Comparison of ENCODE assay signal across 17 mouse cellular contexts in the genomic region with DNA sequence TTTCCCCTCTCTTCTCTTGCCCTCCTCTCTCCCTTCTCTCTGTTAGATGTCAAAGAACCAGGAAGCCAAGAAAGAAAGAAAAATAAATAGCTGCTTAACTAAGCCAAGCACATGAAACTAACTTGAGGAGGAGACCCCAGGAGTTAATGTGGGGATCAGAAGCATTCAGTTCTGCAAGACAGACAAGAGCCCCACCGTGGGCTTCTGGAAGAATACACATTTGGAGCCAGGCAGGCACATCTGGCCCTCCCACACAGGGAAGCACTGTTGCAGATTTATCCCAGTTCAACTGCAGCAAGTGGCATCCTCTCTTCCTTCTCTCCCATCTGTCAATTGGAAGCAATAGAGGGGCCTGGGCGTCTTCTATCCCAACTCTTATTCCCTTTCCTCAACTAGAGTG.
"Had no signal": no experiment of that assay in that cellular context is flagged by ENCODE, and none has a peak within 500 bp of the region (broad histone marks: within the 10 kb centered on the region; RNA-seq: fewer than 3 reads in every experiment).

No protein-coding gene starts in this region.

- H3K9ac ChIP-seq: liver, postnatal 0 days; lung, embryonic 15.5 days; midbrain, embryonic 12.5 days; midbrain, embryonic 15.5 days; neural tube, embryonic 12.5 days; stomach, embryonic 15.5 days had no signal

- DNase-seq: liver, postnatal 0 days; lung, adult 2 months; lung, postnatal 14 days; lung, postnatal 36 days; right cerebral cortex, postnatal 14 days; thymus, adult 2 months; thymus, postnatal 25 days; thymus, postnatal 4 days had no signal

- H3K4me3 ChIP-seq: lung, embryonic 15.5 days; megakaryocyte, embryonic 14.5 days; midbrain, embryonic 12.5 days; midbrain, embryonic 15.5 days; neural tube, embryonic 12.5 days; stomach, embryonic 15.5 days had no signal

- H3K36me3 ChIP-seq: lung, embryonic 15.5 days; midbrain, embryonic 12.5 days; midbrain, embryonic 15.5 days; neural tube, embryonic 12.5 days; stomach, embryonic 15.5 days had no signal

- H3K27me3 ChIP-seq: lung, embryonic 15.5 days; neural tube, embryonic 12.5 days; stomach, embryonic 15.5 days had no signal

- H3K9me3 ChIP-seq: lung, embryonic 15.5 days; megakaryocyte, embryonic 14.5 days; midbrain, embryonic 12.5 days; midbrain, embryonic 15.5 days; neural tube, embryonic 12.5 days; stomach, embryonic 15.5 days had no signal

- H3K27ac ChIP-seq: lung, embryonic 15.5 days; macrophage; midbrain, embryonic 12.5 days; midbrain, embryonic 15.5 days; neural tube, embryonic 12.5 days; stomach, embryonic 15.5 days; stomach, postnatal 0 days had no signal

- ATAC-seq: liver, postnatal 0 days; lung, postnatal 0 days; midbrain, embryonic 15.5 days had no signal

- H3K4me2 ChIP-seq: lung, embryonic 15.5 days; midbrain, embryonic 12.5 days; midbrain, embryonic 15.5 days; neural tube, embryonic 12.5 days; stomach, embryonic 15.5 days had no signal
